Mouse (Mus musculus) forebrain, embryonic 12.5 days (tissue): Measurements from ENCODE around the gene Gyg. TPM values are rescaled to one million over a fixed set of nuclear protein-coding genes. Genes with fewer than 3 reads are reported as not detected.

ENCODE experiments used
- polyA plus RNA-seq: library from polyadenylated mRNA; unstranded; fragments of >200 nt; fragmentation: Nextera tagmentation; extraction: Ambion mirVana; gene quantifications from 2 replicates; pipeline ENCODE4 v1.2.1, GENCODE M21; 2016

The Gyg gene
- polyA plus RNA-seq, 1 experiment from 2014 or later, result 26.5 TPM

Other genes starting within 250 kb of the Gyg start
- gene Cp, start 198.3 kb downstream of the Gyg start, polyA plus RNA-seq, result 1.7 and 4.2 TPM in 2 replicates
- 12.0 and 14.4 TPM in 2 replicates for gene Hps3, start 120.0 kb downstream of the Gyg start, polyA plus RNA-seq
- 21.9 and 23.6 TPM in 2 replicates for gene Hltf, start 97.5 kb downstream of the Gyg start, polyA plus RNA-seq
- gene Cpa3, start 86.9 kb upstream of the Gyg start, polyA plus RNA-seq, result 0.40 and 0.56 TPM in 2 replicates
- gene Cpb1, start 120.4 kb upstream of the Gyg start, polyA plus RNA-seq, result not detected in 2 replicates
- gene Agtr1b, start 211.9 kb upstream of the Gyg start, polyA plus RNA-seq, result not detected in 2 replicates